In genomic region chr3:130880482-130880881, GRCm38 (mm10) we compare ENCODE assay signal across 17 mouse cellular contexts.
DNase-seq lines count a peak whose midpoint lies in the region; ATAC-seq and TF ChIP-seq lines count a peak whose summit lies in the region.
"Had no signal": no experiment of that assay in that cellular context is flagged by ENCODE, and none has a peak within 500 bp of the region (broad histone marks: within the 10 kb centered on the region; RNA-seq: fewer than 3 reads in every experiment).

No protein-coding gene starts in this region.

- no peaks in the 10 kb centered on the region for H3K9me3 ChIP-seq in embryonic facial prominence, embryonic 12.5 days
- no peaks in the 10 kb centered on the region for H3K9me3 ChIP-seq in embryonic facial prominence, embryonic 10.5 days
- H3K9me3 ChIP-seq: heart, embryonic 13.5 days had no signal

- H3K4me2 ChIP-seq in embryonic facial prominence, embryonic 12.5 days (replicated peaks), result no peak overlapping the region
- H3K4me2 ChIP-seq: heart, embryonic 13.5 days had no signal

- H3K27ac ChIP-seq in embryonic facial prominence, embryonic 12.5 days, result 0 out of 2 replicates have a peak overlapping the region, but pooled peaks have one; percentile 7
- no peak overlapping the region for H3K27ac ChIP-seq in embryonic facial prominence, embryonic 10.5 days (replicated peaks)
- H3K27ac ChIP-seq in layer of hippocampus, adult 2 months, result no peak overlapping the region
- no peak overlapping the region for H3K27ac ChIP-seq in thymus, adult 2 months (ENCODE audit: control insufficient read depth, insufficient read depth, low read length)
- H3K27ac ChIP-seq: heart, embryonic 13.5 days; macrophage had no signal

- 66% methylated on average over 6 of the region's 6 CpGs for WGBS in embryonic facial prominence, embryonic 12.5 days
- 83% methylated on average over 6 of the region's 6 CpGs for WGBS in embryonic facial prominence, embryonic 10.5 days
- 85% methylated on average over 6 of the region's 6 CpGs for WGBS in thymus, adult 2 months

- TF ChIP-seq CTCF in layer of hippocampus, adult 2 months (conservative IDR thresholded peaks at IDR 0.05), result peak; percentile 72
- TF ChIP-seq CTCF in thymus, adult 2 months (IDR thresholded peaks at IDR 0.05; ENCODE audit: borderline replicate concordance, control insufficient read depth, extremely low read depth, insufficient read depth, low read length, poor library complexity), result no peak

- TF ChIP-seq POLR2A in thymus, adult 2 months (IDR thresholded peaks at IDR 0.05; ENCODE audit: control insufficient read depth, extremely low read depth, insufficient read depth, low read length, poor library complexity), result no peak

- H3K9ac ChIP-seq in embryonic facial prominence, embryonic 12.5 days, result no peak overlapping the region
- H3K9ac ChIP-seq: heart, embryonic 13.5 days had no signal

- no peak overlapping the region for H3K4me3 ChIP-seq in embryonic facial prominence, embryonic 12.5 days
- H3K4me3 ChIP-seq in embryonic facial prominence, embryonic 10.5 days, result no peak overlapping the region
- H3K4me3 ChIP-seq in layer of hippocampus, adult 2 months, result no peak overlapping the region
- no peak overlapping the region for H3K4me3 ChIP-seq in thymus, adult 2 months (ENCODE audit: control insufficient read depth, insufficient read depth, low read length)
- H3K4me3 ChIP-seq: erythroblast, embryonic 14.5 days; heart, embryonic 13.5 days had no signal

- no peaks in the 10 kb centered on the region for H3K27me3 ChIP-seq in embryonic facial prominence, embryonic 12.5 days
- no peaks in the 10 kb centered on the region for H3K27me3 ChIP-seq in embryonic facial prominence, embryonic 10.5 days (replicated peaks; ENCODE audit: low read depth, poor library complexity, severe bottlenecking)
- no peaks in the 10 kb centered on the region for H3K27me3 ChIP-seq in thymus, adult 2 months (ENCODE audit: control insufficient read depth, insufficient read depth, low read length)
- H3K27me3 ChIP-seq: heart, embryonic 13.5 days had no signal

- ATAC-seq in embryonic facial prominence, embryonic 12.5 days (ENCODE audit: insufficient number of reproducible peaks, insufficient read depth, low FRiP score, low TSS enrichment), result no peak
- ATAC-seq: inflammation-experienced regulatory T-cells, adult 6 months had no signal

- DNase-seq in embryonic facial prominence, embryonic 10.5 days (ENCODE audit: low spot score), result no peak
- DNase-seq in layer of hippocampus, adult 2 months (ENCODE audit: low spot score in 2 of 2), result no peak
- no peak for DNase-seq in layer of hippocampus, postnatal 25 days (ENCODE audit: extremely low spot score in 1 of 2, low spot score in 1 of 2)
- DNase-seq in thymus, postnatal 0 days (ENCODE audit: low spot score), result peak; percentile 55
- no peak for DNase-seq in thymus, adult 2 months
- peak; percentile 45 for DNase-seq in thymus, postnatal 25 days
- no peak for DNase-seq in left cerebral cortex, postnatal 10 days (ENCODE audit: extremely low spot score in 1 of 2, low spot score in 2 of 2)
- DNase-seq: adrenal gland, postnatal 10 days; cerebellum, adult 9-10 months; embryo, embryonic 11 days; gastrocnemius, postnatal 25 days; kidney, postnatal 25 days had no signal

- no peaks in the 10 kb centered on the region for H3K36me3 ChIP-seq in embryonic facial prominence, embryonic 12.5 days
- no peaks in the 10 kb centered on the region for H3K36me3 ChIP-seq in embryonic facial prominence, embryonic 10.5 days (replicated peaks)
- no peaks in the 10 kb centered on the region for H3K36me3 ChIP-seq in thymus, adult 2 months (ENCODE audit: control insufficient read depth, insufficient read depth, low read length)
- H3K36me3 ChIP-seq: heart, embryonic 13.5 days had no signal

- peaks cover 8% of the 10 kb centered on the region; the same call in 1 of the 2 replicates for H3K4me1 ChIP-seq in embryonic facial prominence, embryonic 12.5 days
- H3K4me1 ChIP-seq in embryonic facial prominence, embryonic 10.5 days, result peaks cover 11% of the 10 kb centered on the region
- peaks cover 27% of the 10 kb centered on the region for H3K4me1 ChIP-seq in thymus, adult 2 months (replicated peaks; ENCODE audit: control insufficient read depth, insufficient read depth, low read length)

- intact Hi-C loops in left cerebral cortex, postnatal 10 days (cut with DNase I), result no loop called here

Comparison
In these comparisons a context has a peak if more than half of its experiments do, and no peak if none do; other contexts are left out.
1. DNase-seq: peak in thymus, postnatal 0 days (single experiment) and thymus, postnatal 25 days (single experiment); none in embryonic facial prominence, embryonic 10.5 days (single experiment), layer of hippocampus, adult 2 months (0 of 2), layer of hippocampus, postnatal 25 days (0 of 2), thymus, adult 2 months (single experiment) and left cerebral cortex, postnatal 10 days (0 of 2).